Mouse (Mus musculus): Measurements from ENCODE around the gene Ptch1. TPM values are rescaled to one million over a fixed set of nuclear protein-coding genes. Genes with fewer than 3 reads are reported as not detected.

The Ptch1 gene
- polyA plus RNA-seq, 1 experiment from 2014 or later, result 25.6 TPM

GRCm38 (mm10) chr13:63524608-63525570, 48.5 kb downstream of the Ptch1 start:
- ATAC-seq (ENCODE audit: insufficient number of reproducible peaks, low FRiP score, low TSS enrichment, low read depth), result peak; percentile 18; the same call in 1 of the 2 replicates
- peak; percentile 62 for DNase-seq (ENCODE audit: low spot score)
- H3K4me1 ChIP-seq (ENCODE audit: control insufficient read depth, insufficient read depth, low read length), result peaks cover 70% of the 10 kb centered on the region

GRCm38 (mm10) chr13:63524061-63524460, 49.3 kb downstream of the Ptch1 start:
- Histone ChIP-seq H3K27ac (replicated peaks; ENCODE audit: low read depth, low read length) (no peak overlapping the region), H3K36me3 (ENCODE audit: control insufficient read depth, insufficient read depth, low read length) (peaks cover 20% of the 10 kb centered on the region), H3K4me1 (ENCODE audit: control insufficient read depth, insufficient read depth, low read length) (peaks cover 62% of the 10 kb centered on the region), H3K4me3 (ENCODE audit: low read depth, low read length) (no peak overlapping the region), H3K9me3 (ENCODE audit: control insufficient read depth, low read length) (no peaks in the 10 kb centered on the region), H3K4me2 (ENCODE audit: low read depth, severe bottlenecking) (no peak overlapping the region), H3K9ac (ENCODE audit: low read length) (no peak overlapping the region), H3K27me3 (ENCODE audit: control insufficient read depth, insufficient read depth, low read length) (no peaks in the 10 kb centered on the region)
- peak; percentile 26 for DNase-seq (ENCODE audit: low spot score)
- ATAC-seq (ENCODE audit: insufficient number of reproducible peaks, low FRiP score, low TSS enrichment, low read depth), result no peak
- WGBS, result 48% methylated on average over 2 of the region's 2 CpGs

More at GRCm38 (mm10) chr13:63524608-63525570, 48.5 kb downstream of the Ptch1 start:
- 24% methylated on average over 25 of the region's 25 CpGs for WGBS
- Histone ChIP-seq H3K27ac (replicated peaks; ENCODE audit: low read depth, low read length) (peak overlapping the region; percentile 86), H3K9ac (ENCODE audit: low read length) (peak overlapping the region; percentile 27; the same call in 1 of the 2 replicates), H3K9me3 (ENCODE audit: control insufficient read depth, low read length) (no peaks in the 10 kb centered on the region), H3K36me3 (ENCODE audit: control insufficient read depth, insufficient read depth, low read length) (peaks cover 14% of the 10 kb centered on the region), H3K4me3 (ENCODE audit: low read depth, low read length) (no peak overlapping the region), H3K4me2 (ENCODE audit: low read depth, severe bottlenecking) (no peak overlapping the region), H3K27me3 (ENCODE audit: control insufficient read depth, insufficient read depth, low read length) (no peaks in the 10 kb centered on the region)

GRCm38 (mm10) chr13:63522832-63523231, 50.6 kb downstream of the Ptch1 start:
- H3K4me3 ChIP-seq (ENCODE audit: low read depth, low read length), result no peak overlapping the region
- ATAC-seq (ENCODE audit: insufficient number of reproducible peaks, low FRiP score, low TSS enrichment, low read depth) (peak; percentile 41; the same call in 1 of the 2 replicates), DNase-seq (ENCODE audit: low spot score) (peak; percentile 54)
- no peak overlapping the region for H3K27ac ChIP-seq (replicated peaks; ENCODE audit: low read depth, low read length)
- peaks cover 50% of the 10 kb centered on the region for H3K4me1 ChIP-seq (ENCODE audit: control insufficient read depth, insufficient read depth, low read length)
- 37% methylated on average over 10 of the region's 10 CpGs for WGBS
- no peaks in the 10 kb centered on the region for H3K27me3 ChIP-seq (ENCODE audit: control insufficient read depth, insufficient read depth, low read length)
- no peak overlapping the region for H3K9ac ChIP-seq (ENCODE audit: low read length)
- H3K9me3 ChIP-seq (ENCODE audit: control insufficient read depth, low read length), result no peaks in the 10 kb centered on the region
- H3K4me2 ChIP-seq (ENCODE audit: low read depth, severe bottlenecking), result no peak overlapping the region
- peaks cover 25% of the 10 kb centered on the region for H3K36me3 ChIP-seq (ENCODE audit: control insufficient read depth, insufficient read depth, low read length)

GRCm38 (mm10) chr13:63520110-63520509, 53.3 kb downstream of the Ptch1 start:
- peaks cover 33% of the 10 kb centered on the region for H3K36me3 ChIP-seq (ENCODE audit: control insufficient read depth, insufficient read depth, low read length)

DNA sequence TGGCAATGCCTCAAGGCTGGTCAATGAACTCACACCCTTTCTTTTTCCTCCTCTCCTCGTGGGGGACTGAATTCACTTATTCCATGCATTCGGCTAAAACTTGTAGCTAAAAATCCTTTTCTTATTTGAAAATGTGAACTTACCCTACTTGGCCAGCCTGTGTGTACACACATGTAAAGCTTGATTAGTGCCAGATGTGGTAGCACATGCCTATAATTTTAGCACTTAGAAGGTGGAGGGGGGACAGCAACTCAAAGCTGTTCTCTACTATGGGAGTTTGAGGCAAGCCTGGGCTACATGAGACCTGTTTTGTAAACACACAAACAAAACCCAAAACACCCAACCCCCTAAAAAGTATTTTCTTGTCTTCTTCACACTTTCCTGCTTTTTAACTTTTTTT, 56.9 kb downstream of the Ptch1 start:
- ATAC-seq (ENCODE audit: insufficient number of reproducible peaks, low FRiP score, low TSS enrichment, low read depth) (no peak), DNase-seq (ENCODE audit: low spot score) (peak; percentile 23)
- WGBS, result 74% methylated on average over 2 of the region's 2 CpGs
- H3K9ac ChIP-seq (ENCODE audit: low read length), result no peak overlapping the region
- H3K36me3 ChIP-seq (ENCODE audit: control insufficient read depth, insufficient read depth, low read length), result peaks cover 43% of the 10 kb centered on the region
- no peak overlapping the region for H3K4me3 ChIP-seq (ENCODE audit: low read depth, low read length)
- no peak overlapping the region for H3K4me2 ChIP-seq (ENCODE audit: low read depth, severe bottlenecking)
- no peaks in the 10 kb centered on the region for H3K9me3 ChIP-seq (ENCODE audit: control insufficient read depth, low read length)
- H3K27me3 ChIP-seq (ENCODE audit: control insufficient read depth, insufficient read depth, low read length), result no peaks in the 10 kb centered on the region
- no peak overlapping the region for H3K27ac ChIP-seq (replicated peaks; ENCODE audit: low read depth, low read length)
- H3K4me1 ChIP-seq (ENCODE audit: control insufficient read depth, insufficient read depth, low read length), result peaks cover 16% of the 10 kb centered on the region

More at GRCm38 (mm10) chr13:63520110-63520509, 53.3 kb downstream of the Ptch1 start:
- no peak overlapping the region for H3K4me2 ChIP-seq (ENCODE audit: low read depth, severe bottlenecking)
- 94% methylated on average over 6 of the region's 6 CpGs for WGBS
- H3K4me1 ChIP-seq (ENCODE audit: control insufficient read depth, insufficient read depth, low read length), result peaks cover 26% of the 10 kb centered on the region
- no peaks in the 10 kb centered on the region for H3K27me3 ChIP-seq (ENCODE audit: control insufficient read depth, insufficient read depth, low read length)
- no peak for ATAC-seq (ENCODE audit: insufficient number of reproducible peaks, low FRiP score, low TSS enrichment, low read depth)
- H3K9me3 ChIP-seq (ENCODE audit: control insufficient read depth, low read length), result no peaks in the 10 kb centered on the region
- H3K4me3 ChIP-seq (ENCODE audit: low read depth, low read length), result no peak overlapping the region
- no peak for DNase-seq (ENCODE audit: low spot score)
- no peak overlapping the region for H3K9ac ChIP-seq (ENCODE audit: low read length)
- no peak overlapping the region for H3K27ac ChIP-seq (replicated peaks; ENCODE audit: low read depth, low read length)

- Histone ChIP-seq H3K9ac (ENCODE audit: low read length) (no peak overlapping the region), H3K27ac (replicated peaks; ENCODE audit: low read depth, low read length) (no peak overlapping the region), H3K27me3 (ENCODE audit: control insufficient read depth, insufficient read depth, low read length) (no peaks in the 10 kb centered on the region), H3K4me3 (ENCODE audit: low read depth, low read length) (no peak overlapping the region), H3K36me3 (ENCODE audit: control insufficient read depth, insufficient read depth, low read length) (peaks cover 43% of the 10 kb centered on the region), H3K9me3 (ENCODE audit: control insufficient read depth, low read length) (no peaks in the 10 kb centered on the region), H3K4me1 (ENCODE audit: control insufficient read depth, insufficient read depth, low read length) (peaks cover 15% of the 10 kb centered on the region), H3K4me2 (ENCODE audit: low read depth, severe bottlenecking) (no peak overlapping the region)
- DNase-seq (ENCODE audit: low spot score) (no peak), ATAC-seq (ENCODE audit: insufficient number of reproducible peaks, low FRiP score, low TSS enrichment, low read depth) (no peak)
- WGBS, result 62% methylated on average over 5 of the region's 5 CpGs
Measured at GRCm38 (mm10) chr13:63515542-63515941, 57.9 kb downstream of the Ptch1 start.

- no peak for ATAC-seq (ENCODE audit: insufficient number of reproducible peaks, low FRiP score, low TSS enrichment, low read depth)
- Histone ChIP-seq H3K4me3 (ENCODE audit: low read depth, low read length) (no peak overlapping the region), H3K27me3 (ENCODE audit: control insufficient read depth, insufficient read depth, low read length) (no peaks in the 10 kb centered on the region), H3K4me2 (ENCODE audit: low read depth, severe bottlenecking) (no peak overlapping the region), H3K9ac (ENCODE audit: low read length) (no peak overlapping the region), H3K27ac (replicated peaks; ENCODE audit: low read depth, low read length) (no peak overlapping the region), H3K4me1 (ENCODE audit: control insufficient read depth, insufficient read depth, low read length) (peaks cover 15% of the 10 kb centered on the region), H3K36me3 (ENCODE audit: control insufficient read depth, insufficient read depth, low read length) (peaks cover 45% of the 10 kb centered on the region), H3K9me3 (ENCODE audit: control insufficient read depth, low read length) (no peaks in the 10 kb centered on the region)
- DNase-seq (ENCODE audit: low spot score), result peak; percentile 28
- 55% methylated on average over 8 of the region's 8 CpGs for WGBS
Measured at GRCm38 (mm10) chr13:63514931-63515360, 58.5 kb downstream of the Ptch1 start.

DNA sequence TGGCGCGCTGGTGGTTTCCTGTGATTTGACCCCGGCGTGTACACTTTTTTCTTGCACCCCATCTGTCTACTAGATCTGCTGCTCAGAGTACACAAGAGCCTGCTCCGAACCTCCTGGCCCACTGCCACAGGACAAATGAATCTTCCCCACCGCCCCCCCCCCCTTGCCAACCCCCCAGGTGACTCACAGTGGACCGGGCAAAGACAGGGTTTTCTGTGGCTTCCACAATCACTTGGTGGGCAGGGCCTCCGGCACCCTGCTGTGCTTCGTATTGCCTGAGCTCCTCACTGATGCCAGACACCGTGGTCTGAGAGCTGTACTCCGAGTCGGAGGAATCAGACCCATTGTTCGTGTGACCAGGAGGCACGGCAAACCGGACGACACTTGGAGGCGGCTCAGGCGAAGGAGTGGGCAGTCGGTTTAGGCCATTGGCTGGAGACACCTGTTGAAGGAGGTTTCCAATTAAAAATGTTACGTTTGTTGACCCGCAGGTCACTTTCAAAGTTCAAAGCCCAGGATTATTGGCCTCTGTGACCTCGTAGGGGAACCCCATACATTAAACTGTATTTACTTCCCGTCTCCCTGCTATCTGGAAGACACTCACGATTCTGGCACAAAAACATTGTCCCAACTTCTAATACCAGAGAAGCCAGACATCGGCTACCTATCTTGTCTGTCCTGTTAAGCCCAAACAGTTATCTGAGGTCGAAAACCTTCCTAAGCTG, 59.9 kb downstream of the Ptch1 start:
- Histone ChIP-seq H3K9me3 (ENCODE audit: control insufficient read depth, low read length) (no peaks in the 10 kb centered on the region), H3K27me3 (ENCODE audit: control insufficient read depth, insufficient read depth, low read length) (no peaks in the 10 kb centered on the region), H3K4me2 (ENCODE audit: low read depth, severe bottlenecking) (no peak overlapping the region), H3K9ac (ENCODE audit: low read length) (no peak overlapping the region), H3K36me3 (ENCODE audit: control insufficient read depth, insufficient read depth, low read length) (peaks cover 43% of the 10 kb centered on the region), H3K4me1 (ENCODE audit: control insufficient read depth, insufficient read depth, low read length) (peaks cover 15% of the 10 kb centered on the region), H3K27ac (replicated peaks; ENCODE audit: low read depth, low read length) (no peak overlapping the region), H3K4me3 (ENCODE audit: low read depth, low read length) (no peak overlapping the region)
- WGBS, result 57% methylated on average over 26 of the region's 26 CpGs
- ATAC-seq (ENCODE audit: insufficient number of reproducible peaks, low FRiP score, low TSS enrichment, low read depth), result no peak
- DNase-seq (ENCODE audit: low spot score), result peak; percentile 28

Measured in limb, embryonic 11.5 days (tissue).